Mouse (Mus musculus): ENCODE results near the gene Map2k5.

Map2k5 gene

DNA sequence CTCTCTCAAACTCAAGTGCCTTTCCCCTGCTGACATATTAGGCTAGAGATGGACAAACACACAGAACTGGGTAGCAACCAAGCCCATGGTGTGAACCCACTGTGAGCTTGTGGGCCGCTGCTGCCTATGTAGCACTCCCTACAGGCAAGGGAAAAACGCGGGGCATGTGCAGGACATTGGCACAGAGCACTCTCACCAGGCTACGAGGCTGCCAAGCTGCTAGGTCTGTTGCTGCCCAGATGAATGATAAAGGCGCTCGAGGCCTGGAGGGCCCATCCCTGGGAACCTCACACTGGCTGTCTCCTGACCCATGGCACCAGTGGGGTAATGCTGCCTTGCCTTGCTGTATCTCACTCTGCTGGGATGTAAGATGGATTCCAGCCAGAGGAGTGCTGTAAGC lies 31.7 kb downstream of the Map2k5 start:
- peak; percentile 58; the same call in 1 of the 2 replicates for ATAC-seq (ENCODE audit: insufficient number of reproducible peaks, low FRiP score, low TSS enrichment)

DNA sequence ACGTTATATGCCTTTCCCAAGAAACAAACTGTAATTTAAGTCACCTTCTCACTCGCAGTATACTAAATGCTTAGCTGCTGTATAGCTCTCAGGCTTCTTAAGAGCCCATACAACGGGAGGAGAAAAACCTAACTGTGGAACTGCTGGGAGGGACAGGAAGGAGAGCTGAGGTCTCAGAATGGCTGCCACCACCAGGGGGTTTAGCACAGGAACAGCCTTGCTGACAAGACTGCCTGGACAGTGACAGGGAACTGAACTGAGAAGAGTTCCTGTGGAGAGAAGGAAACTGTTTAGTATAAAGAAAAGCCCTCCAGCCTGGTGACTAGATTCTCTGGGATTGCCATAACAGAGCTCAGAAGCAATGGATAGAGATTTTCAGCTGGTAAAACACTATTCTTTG lies 35.9 kb downstream of the Map2k5 start:
- ATAC-seq (ENCODE audit: insufficient number of reproducible peaks, low FRiP score, low TSS enrichment), result no peak

DNA sequence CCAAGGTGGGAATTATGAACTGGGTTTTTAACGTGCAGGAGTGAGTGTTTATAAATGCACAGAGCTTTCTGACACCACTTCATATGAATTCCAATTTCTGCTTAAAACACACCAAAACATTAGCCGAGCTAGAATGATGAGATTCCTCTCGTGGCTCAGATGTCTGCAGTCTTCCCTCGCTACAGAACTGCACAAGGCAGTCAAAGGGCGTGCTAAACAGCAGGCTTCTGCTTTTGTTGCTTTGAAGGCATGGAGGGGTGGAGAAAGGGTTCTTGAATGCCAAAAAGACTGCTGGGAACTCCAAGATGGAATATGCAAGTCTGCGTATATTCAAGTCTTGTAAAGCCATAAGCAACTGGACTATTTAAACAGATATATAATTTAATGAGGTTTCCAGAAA lies 38.4 kb downstream of the Map2k5 start:
- no peak for ATAC-seq (ENCODE audit: insufficient number of reproducible peaks, low FRiP score, low TSS enrichment)

DNA sequence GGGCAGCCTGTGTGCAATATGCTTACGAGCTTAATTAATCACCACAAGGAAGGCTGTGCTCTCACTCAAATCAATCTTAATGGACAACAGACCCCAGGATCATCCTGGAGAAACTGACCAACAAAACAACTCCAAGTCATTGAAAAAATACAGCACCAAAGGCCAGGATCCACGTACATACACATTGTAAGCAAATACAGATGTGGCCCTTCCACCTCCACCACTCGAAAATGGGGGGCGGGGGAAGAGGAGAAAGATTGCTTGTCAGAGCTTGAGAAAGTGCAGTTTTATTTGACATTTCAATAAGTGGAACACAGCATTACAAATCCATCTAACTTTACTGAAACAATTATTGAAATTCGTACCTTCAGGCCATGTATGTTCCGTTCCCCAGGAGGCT lies 39.0 kb downstream of the Map2k5 start:
- no peak for ATAC-seq (ENCODE audit: insufficient number of reproducible peaks, low FRiP score, low TSS enrichment)

DNA sequence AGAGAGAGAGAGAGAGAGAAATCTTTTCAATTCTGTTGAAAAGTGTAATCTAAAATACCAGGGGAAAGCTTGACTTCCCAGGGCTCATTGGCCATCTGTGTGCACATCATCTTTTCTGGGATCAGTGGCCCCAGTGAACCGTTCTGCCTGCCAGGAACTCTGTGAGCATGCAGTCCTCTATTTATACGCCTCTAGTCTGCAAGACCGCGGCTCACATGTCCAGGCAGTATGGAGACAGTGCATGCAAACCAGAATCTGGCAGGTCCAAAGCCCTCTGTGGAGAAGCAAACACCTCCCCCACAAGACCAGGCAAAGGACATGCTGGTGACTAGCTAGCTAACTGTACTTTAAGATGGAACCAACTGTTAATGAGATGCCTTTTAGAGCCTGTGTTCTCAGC lies 41.9 kb downstream of the Map2k5 start:
- ATAC-seq (ENCODE audit: insufficient number of reproducible peaks, low FRiP score, low TSS enrichment), result no peak

DNA sequence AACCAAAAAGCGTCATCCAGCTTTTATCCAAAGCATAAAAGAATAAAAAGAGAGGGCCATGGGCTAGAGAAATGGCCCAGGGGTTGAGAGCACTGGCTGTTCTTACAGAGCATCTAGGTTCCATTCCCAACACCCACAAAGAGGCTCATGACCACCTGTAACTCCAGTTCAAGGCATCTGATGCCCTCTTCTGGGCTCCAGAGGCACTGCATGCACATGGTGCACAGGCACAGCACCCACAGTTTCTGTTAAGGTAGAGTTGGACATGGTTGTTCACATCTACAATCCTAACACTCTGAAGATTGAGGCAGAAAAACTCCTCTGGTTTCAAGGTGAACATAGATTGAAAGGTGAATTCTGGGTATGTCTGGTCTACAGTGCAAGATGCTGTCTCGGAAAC lies 44.6 kb downstream of the Map2k5 start:
- ATAC-seq (ENCODE audit: insufficient number of reproducible peaks, low FRiP score, low TSS enrichment), result no peak

DNA sequence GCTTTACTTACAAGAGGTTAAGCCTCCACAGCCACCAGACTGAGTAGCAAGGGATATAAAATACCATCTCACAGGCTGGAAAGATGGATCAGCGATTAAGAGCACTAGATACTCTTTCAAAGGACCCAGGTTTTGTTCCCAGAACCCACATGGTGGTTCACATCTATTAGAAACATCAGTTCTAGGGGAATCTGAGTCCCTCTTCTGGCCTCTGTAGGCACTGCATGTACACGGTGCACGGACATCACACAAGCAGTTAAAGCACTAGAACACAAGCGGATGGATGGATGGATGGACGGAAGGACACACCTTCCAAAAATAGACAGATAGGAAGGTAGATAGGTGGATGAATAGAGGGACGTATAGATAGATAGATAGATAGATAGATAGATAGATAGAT lies 46.5 kb downstream of the Map2k5 start:
- no peak for ATAC-seq (ENCODE audit: insufficient number of reproducible peaks, low FRiP score, low TSS enrichment)

DNA sequence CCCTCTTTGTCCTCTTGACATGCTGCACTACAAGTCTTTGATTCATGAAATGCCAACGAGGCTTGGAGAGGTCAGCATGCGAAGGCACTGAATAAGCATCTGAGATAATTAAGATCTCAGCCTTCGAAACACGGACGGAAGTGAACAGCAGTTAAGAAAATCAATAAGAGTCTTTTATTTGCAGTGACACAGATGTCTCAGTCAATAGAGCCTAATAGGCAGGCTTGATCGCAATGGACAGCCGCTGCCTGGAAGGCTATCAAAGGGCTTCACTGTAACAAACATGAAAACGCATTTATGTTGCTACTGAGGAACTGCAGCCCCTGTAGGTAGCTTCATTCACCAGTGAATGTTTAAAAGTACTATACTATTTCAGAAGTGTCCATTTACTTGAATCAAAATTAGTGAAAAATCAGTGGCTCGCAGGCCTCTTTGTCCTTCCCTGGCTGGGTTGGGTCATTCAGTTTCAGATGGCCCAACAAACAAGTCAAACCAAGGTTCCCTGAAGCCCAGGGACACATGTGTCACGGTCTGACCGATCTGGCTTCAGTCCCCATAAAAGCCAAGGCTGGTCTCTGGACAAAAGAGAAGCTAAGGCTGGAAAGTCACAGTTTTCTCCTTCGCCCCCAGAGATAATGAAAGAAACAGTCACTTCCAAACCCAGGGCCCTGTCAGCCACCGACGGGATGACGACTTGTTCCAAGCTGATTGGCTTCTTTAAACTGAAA lies 48.6 kb downstream of the Map2k5 start:
- ATAC-seq (ENCODE audit: insufficient number of reproducible peaks, low FRiP score, low TSS enrichment), result no peak

DNA sequence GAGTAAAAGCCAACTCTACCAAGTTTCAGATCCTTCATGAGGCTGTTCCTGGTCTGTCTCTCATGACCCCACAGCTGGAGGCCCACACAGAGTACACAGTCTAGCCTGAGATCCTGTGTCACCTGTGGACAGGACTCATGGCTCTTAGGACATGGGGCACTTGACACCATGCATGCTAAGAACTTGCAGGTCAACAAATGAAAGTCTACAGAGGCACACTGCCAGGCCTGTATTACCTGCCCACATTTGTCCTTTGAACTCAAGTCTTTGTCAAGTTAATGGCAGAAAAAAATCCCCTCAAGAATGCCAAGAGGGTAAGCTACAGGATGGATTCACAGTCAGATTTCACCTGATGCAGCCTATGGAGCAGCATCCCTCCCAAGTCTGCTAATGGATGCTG lies 62.5 kb downstream of the Map2k5 start:
- no peak for ATAC-seq (ENCODE audit: insufficient number of reproducible peaks, low FRiP score, low TSS enrichment)

DNA sequence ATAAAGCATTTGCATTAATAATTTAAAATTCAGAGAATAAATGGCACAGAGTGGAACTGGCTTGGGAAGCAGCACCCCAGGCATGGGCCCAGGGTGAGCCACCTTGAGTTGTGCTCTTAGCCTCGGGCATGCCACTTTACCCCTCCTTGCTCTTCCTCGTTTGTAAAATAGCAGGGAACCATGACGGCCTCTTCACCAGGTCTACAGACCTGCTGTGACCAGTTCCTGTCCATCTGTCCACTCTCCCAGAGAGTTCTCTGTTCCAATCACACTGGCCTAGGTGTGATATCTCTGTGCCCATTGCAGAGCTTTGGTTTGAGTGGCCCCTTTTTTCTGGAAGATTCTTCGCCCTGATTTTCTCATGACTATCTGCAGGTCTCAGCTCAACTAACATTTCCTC lies 63.6 kb downstream of the Map2k5 start:
- peak; percentile 64; the same call in 1 of the 2 replicates for ATAC-seq (ENCODE audit: insufficient number of reproducible peaks, low FRiP score, low TSS enrichment)

DNA sequence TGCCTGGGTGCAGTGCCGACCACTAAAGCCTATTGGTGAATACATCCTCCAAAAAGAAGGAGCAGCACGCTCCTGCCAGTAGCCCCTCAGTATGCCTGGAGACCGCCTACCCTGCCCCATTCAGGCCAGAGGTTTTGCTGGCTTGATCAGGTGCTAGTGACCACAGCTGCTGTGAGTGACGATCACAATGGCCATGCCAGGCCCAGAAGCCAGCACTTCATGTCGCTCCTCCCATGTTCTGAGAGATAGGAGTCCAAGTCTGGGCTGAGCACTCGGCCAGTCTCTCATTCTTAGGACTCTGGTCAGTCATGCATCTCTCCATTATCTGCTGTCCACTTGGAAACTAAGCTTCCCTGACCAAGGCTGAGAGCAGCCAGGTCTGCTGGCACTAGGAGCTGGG lies 67.7 kb downstream of the Map2k5 start:
- no peak for ATAC-seq (ENCODE audit: insufficient number of reproducible peaks, low FRiP score, low TSS enrichment)

DNA sequence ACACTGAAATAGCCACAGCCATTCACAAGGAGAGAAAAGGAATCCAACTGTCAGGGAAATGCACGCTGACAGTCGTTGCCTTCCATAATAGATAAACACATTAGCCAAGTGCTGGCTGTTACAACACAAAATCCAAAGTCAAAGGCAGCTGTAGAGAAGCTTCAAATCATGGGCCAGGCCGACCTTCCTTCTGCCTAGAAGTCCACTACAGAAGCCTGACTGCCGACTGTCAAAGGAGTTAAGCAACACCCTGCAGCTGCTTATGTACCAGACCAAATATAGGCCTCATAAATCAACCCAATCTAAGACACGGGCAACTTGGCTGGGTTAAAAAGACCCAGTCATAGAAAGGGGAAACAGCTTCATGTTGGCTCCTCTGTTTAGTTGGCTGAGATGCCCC lies 68.7 kb downstream of the Map2k5 start:
- ATAC-seq (ENCODE audit: insufficient number of reproducible peaks, low FRiP score, low TSS enrichment), result no peak

DNA sequence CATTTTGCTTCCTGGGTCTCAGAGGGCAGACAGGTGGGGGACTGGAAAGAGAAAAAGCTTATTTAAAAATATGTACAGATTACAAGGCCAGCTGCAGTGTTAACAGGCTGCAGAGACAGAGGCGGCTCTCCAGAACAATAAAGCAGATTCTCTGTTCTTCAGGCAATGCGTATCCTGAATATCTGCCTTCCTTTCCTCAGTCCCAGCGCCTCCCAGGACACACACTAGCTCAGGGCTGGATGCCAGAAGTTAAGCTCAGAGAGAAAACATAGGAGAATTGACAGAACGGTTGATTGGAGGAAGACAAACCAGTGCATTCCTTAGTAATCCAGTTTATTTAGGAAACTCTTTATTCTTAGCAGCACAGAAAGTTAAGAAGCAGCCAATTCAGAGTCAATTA lies 69.3 kb downstream of the Map2k5 start:
- no peak for ATAC-seq (ENCODE audit: insufficient number of reproducible peaks, low FRiP score, low TSS enrichment)

DNA sequence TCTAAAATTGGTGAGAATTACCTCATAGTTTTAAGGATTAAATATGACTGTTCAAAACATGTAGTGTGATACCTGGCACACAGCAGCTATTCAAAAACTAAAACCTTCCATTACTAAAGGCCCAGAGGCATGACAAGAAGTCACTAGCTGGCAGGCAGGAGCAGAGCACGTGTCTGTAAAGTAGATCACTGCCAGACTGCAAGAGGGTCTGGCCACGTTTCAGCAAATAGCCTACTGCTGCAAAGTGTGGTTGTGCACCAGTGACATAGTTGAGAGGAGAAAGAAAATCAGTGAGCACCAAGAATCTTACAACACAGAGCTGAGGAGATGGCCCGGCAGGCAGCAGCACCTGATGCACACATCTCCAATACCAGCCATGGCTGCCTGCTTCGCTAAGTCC lies 75.2 kb downstream of the Map2k5 start:
- ATAC-seq (ENCODE audit: insufficient number of reproducible peaks, low FRiP score, low TSS enrichment), result no peak

DNA sequence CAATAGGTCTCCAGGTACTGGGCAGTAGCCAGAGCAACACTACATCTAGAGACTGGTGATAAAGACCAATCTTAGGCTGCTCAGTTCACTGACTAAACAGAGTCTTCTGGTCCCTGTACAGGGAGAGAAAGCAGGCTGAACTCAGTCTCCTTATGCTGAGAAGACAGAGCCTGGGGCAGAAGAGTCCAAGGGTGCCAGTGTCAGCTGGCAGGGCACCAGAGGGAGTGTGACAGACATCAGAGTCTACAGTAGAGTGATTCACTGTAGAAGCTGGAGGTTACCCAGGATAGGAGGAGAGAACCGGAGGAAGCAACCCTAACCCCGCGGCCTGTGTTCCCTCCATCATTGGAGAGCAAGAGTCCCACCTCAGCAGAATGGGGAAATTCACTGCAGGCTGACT lies 79.0 kb downstream of the Map2k5 start:
- ATAC-seq (ENCODE audit: insufficient number of reproducible peaks, low FRiP score, low TSS enrichment), result no peak

DNA sequence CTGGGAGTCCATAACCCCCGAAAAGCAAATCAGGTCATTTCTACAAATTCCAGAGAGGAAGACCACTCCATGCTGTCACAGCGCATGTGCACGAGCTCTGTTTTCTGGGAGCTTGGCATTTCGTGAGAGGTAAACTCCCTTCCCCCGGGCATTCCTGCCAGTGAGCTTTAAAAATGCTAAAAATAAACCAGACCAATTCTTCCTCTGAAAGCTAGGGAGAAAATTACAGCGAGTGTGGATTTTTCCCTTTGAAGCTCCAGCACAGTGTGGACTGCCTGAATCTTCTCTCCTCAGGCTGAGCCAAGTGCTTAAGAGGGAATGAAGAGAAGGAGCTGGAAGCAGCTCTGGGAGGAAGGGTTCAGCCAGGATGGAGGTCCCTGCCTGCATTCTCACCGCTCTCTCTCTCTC lies 82.1 kb downstream of the Map2k5 start:
- ATAC-seq (ENCODE audit: insufficient number of reproducible peaks, low FRiP score, low TSS enrichment), result peak; percentile 68; the same call in 1 of the 2 replicates

DNA sequence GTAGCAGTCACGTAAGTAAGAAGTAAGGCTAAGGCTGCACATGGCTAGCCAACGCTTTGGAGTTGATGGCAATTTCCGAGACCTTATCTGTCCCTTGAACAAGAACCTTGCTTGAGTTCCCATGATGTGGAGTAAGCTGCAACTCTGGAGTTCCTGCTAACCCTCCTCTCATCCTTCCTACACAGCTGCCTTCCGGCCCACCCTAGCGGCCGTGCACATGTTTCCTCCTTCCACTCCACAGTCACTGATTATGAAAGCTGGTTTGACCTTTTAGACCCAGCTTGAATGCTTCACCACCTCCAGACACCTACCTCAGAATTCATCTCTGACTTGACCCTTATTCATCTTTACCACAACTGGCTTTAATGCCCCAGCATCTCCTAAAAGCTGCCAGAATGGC lies 82.9 kb downstream of the Map2k5 start:
- no peak for ATAC-seq (ENCODE audit: insufficient number of reproducible peaks, low FRiP score, low TSS enrichment)

DNA sequence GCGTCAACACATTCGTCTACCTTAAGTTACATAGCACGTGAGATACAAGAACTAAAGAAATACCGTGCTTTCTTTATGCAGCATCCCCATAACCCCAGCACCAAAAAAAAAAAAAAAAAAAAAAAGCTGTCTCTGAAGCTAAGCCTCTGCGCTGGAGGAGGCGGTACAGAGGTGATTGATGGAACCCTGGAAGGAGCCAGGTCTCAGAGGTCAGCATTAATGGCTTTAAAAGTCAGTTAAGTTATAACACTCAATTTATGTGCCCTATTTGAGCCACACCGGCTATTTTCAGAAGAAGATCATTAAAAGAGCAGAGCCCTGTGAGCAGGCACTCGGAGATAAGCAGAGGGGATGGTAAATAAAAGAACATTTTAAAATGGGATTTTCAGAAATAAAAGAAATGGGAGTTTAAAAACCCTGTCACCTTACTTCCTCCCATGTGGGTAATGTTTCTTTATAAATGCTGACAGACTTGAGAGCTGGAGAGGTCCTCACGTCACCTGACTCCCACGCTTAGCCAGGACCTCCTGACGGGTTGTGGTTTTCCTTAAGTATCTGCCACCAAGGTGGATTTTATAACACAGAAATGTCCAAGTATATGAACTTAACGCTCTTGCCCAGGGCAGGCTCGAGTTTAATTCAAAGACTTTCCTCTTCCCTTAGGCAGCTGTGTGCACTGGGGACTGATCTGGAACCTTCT lies 83.8 kb downstream of the Map2k5 start:
- ATAC-seq (ENCODE audit: insufficient number of reproducible peaks, low FRiP score, low TSS enrichment), result no peak

DNA sequence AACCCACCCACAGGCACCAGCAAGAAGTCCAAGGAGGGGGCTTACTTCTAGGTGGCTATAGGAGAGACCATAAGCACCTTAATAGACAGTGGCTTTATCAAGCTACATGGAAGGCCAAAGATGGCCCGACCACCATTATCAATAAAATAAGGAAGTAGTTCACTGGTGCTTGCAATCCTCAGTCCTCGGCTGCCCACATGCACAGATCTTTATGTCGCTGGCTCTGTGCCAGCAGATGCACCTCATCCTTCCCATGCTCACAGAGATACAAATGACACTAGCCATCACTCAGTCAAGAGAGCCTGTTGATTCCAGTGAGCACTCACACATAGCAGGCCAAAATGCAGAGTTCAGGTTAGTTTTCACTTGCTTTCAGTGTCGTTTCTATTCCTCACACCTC lies 89.0 kb downstream of the Map2k5 start:
- no peak for ATAC-seq (ENCODE audit: insufficient number of reproducible peaks, low FRiP score, low TSS enrichment)

DNA sequence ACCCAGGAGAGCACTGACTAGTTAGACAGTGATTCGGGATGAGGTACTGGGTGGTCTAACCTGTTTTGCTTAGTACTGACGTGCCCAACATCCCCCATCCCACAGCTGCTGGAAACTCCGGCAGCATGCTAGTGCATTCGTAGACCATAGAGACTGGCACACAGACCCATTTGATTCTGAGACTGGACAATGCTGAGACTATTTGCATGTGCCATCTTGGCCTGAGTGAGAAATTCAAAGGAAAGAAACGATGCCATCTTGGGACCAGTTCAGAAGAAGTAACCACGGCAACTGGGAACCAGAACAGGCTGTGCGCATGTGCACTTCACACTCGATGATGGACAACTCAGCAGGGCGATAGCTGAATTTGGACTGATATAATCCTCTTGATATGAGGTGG lies 93.3 kb downstream of the Map2k5 start:
- ATAC-seq (ENCODE audit: insufficient number of reproducible peaks, low FRiP score, low TSS enrichment), result no peak

DNA sequence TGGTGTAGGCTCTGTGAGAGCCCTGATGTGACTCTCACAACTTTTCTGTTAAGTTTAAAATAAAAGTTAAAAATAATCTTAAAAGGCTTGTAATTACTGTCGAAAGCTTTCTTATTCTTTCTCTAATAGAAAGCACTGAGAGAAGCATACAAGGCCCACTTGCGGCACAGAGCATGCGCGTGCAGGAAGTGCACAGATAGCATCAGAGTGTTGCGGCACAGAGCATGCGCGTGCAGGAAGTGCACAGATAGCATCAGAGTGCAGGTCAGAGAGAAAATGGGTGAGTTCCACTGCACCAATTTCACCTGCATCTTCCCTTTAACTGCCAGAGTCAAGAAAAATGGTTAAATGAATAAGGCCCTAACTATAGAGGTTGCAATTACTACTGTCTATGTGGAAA lies 95.7 kb downstream of the Map2k5 start:
- no peak for ATAC-seq (ENCODE audit: insufficient number of reproducible peaks, low FRiP score, low TSS enrichment)

DNA sequence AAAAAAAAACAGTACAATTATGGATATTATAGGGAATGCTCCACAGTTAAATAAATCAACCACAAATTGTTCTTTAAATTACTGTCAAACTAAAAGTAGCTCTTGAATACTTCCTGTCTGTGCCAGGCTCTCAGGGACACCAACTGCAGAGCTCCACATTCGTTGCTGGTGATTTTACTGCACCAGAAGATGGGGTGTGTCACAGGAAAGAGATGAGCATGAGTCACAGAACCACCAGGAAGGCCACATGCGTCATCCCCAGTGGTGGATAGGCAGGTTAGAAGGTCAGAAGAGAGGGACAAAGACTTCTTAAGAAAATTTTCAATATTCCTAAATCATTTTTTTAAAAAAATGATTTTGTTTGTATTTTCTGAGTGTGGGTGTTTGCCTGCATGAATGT lies 96.6 kb downstream of the Map2k5 start:
- ATAC-seq (ENCODE audit: insufficient number of reproducible peaks, low FRiP score, low TSS enrichment), result no peak
